28 mouse cellular contexts compared by ENCODE assay signal in genomic region chr12:72750606-72751005, GRCm38 (mm10). TPM values are rescaled to one million over a fixed set of nuclear protein-coding genes. Genes with fewer than 3 reads are reported as not detected.
DNase-seq lines count a peak whose midpoint lies in the region; ATAC-seq lines count a peak whose summit lies in the region.
"Had no signal": no experiment of that assay in that cellular context is flagged by ENCODE, and none has a peak within 500 bp of the region (broad histone marks: within the 10 kb centered on the region; RNA-seq: fewer than 3 reads in every experiment).

No protein-coding gene starts in this region.

- WGBS in heart, embryonic 11.5 days (ENCODE audit: insufficient replicate concordance): 54% methylated on average over 2 of the region's 2 CpGs
- 83% methylated on average over 2 of the region's 2 CpGs for WGBS in hindbrain, embryonic 10.5 days

- H3K27me3 ChIP-seq in heart, embryonic 11.5 days (ENCODE audit: control insufficient read depth, insufficient read depth, low read length): no peaks in the 10 kb centered on the region
- no peaks in the 10 kb centered on the region for H3K27me3 ChIP-seq in hindbrain, embryonic 10.5 days (ENCODE audit: insufficient read depth, poor library complexity, severe bottlenecking)
- H3K27me3 ChIP-seq: CH12.LX; embryonic facial prominence, embryonic 13.5 days; forebrain, embryonic 12.5 days; hindbrain, embryonic 12.5 days; kidney, embryonic 15.5 days; Patski; stomach, embryonic 15.5 days had no signal

- intact Hi-C loops in heart, postnatal 10 days (cut with DNase I): no loop called here

- no peak overlapping the region for H3K4me2 ChIP-seq in heart, embryonic 11.5 days
- H3K4me2 ChIP-seq: embryonic facial prominence, embryonic 13.5 days; forebrain, embryonic 12.5 days; hindbrain, embryonic 12.5 days; kidney, embryonic 15.5 days; liver, embryonic 11.5 days; midbrain, embryonic 11.5 days; stomach, embryonic 15.5 days had no signal

- no peaks in the 10 kb centered on the region for H3K36me3 ChIP-seq in heart, embryonic 11.5 days (ENCODE audit: control insufficient read depth, insufficient read depth, low read length)
- H3K36me3 ChIP-seq in hindbrain, embryonic 10.5 days: no peaks in the 10 kb centered on the region
- H3K36me3 ChIP-seq: embryonic facial prominence, embryonic 13.5 days; forebrain, embryonic 12.5 days; G1E; hindbrain, embryonic 12.5 days; kidney, embryonic 15.5 days; limb, embryonic 10.5 days; stomach, embryonic 15.5 days had no signal

- peak overlapping the region; percentile 16; the same call in 1 of the 2 replicates for H3K27ac ChIP-seq in heart, embryonic 11.5 days (ENCODE audit: low read depth, low read length)
- no peak overlapping the region for H3K27ac ChIP-seq in hindbrain, embryonic 10.5 days
- H3K27ac ChIP-seq: embryonic facial prominence, embryonic 13.5 days; forebrain, embryonic 12.5 days; hindbrain, embryonic 12.5 days; kidney, embryonic 15.5 days; limb, embryonic 10.5 days; stomach, embryonic 15.5 days had no signal

- no peaks in the 10 kb centered on the region for H3K9me3 ChIP-seq in heart, embryonic 11.5 days (replicated peaks; ENCODE audit: control insufficient read depth, low read length)
- H3K9me3 ChIP-seq in hindbrain, embryonic 10.5 days: no peaks in the 10 kb centered on the region
- H3K9me3 ChIP-seq: embryonic facial prominence, embryonic 13.5 days; forebrain, embryonic 12.5 days; G1E; hindbrain, embryonic 12.5 days; kidney, embryonic 15.5 days; limb, embryonic 10.5 days; stomach, embryonic 15.5 days had no signal

- H3K4me3 ChIP-seq in heart, embryonic 11.5 days (ENCODE audit: low read depth, low read length): no peak overlapping the region
- H3K4me3 ChIP-seq in hindbrain, embryonic 10.5 days: no peak overlapping the region
- H3K4me3 ChIP-seq: embryonic facial prominence, embryonic 13.5 days; erythroblast, embryonic 14.5 days; forebrain, embryonic 12.5 days; hindbrain, embryonic 12.5 days; kidney, embryonic 15.5 days; limb, embryonic 10.5 days; stomach, embryonic 15.5 days had no signal

- H3K9ac ChIP-seq in heart, embryonic 11.5 days (ENCODE audit: low read depth, low read length): no peak overlapping the region
- H3K9ac ChIP-seq: embryonic facial prominence, embryonic 13.5 days; forebrain, embryonic 12.5 days; hindbrain, embryonic 12.5 days; kidney, embryonic 15.5 days; liver, postnatal 0 days; stomach, embryonic 15.5 days had no signal

- no peak for ATAC-seq in heart, embryonic 11.5 days (replicated peaks; ENCODE audit: insufficient number of reproducible peaks, low FRiP score, low TSS enrichment)
- ATAC-seq: intestine, postnatal 0 days; liver, postnatal 0 days; lung, postnatal 0 days; Patski had no signal

- 0 out of 2 replicates have a peak, but pooled peaks cover 6% of the 10 kb centered on the region for H3K4me1 ChIP-seq in heart, embryonic 11.5 days (ENCODE audit: control insufficient read depth, insufficient read depth, low read length)
- H3K4me1 ChIP-seq in hindbrain, embryonic 10.5 days (replicated peaks): no peaks in the 10 kb centered on the region; the same call in 1 of the 2 replicates
- H3K4me1 ChIP-seq: hindbrain, embryonic 12.5 days; kidney, embryonic 15.5 days; stomach, embryonic 15.5 days had no signal

- peak; percentile 52 for DNase-seq in adrenal gland, postnatal 14 days
- DNase-seq in adrenal gland, adult 18-20 months (ENCODE audit: low spot score in 2 of 2): no peak
- DNase-seq in adrenal gland, postnatal 36 days: peak; percentile 58 to 61
- peak; percentile 46 to 61 for DNase-seq in heart, postnatal 10 days
- no peak for DNase-seq in thymus, postnatal 14 days
- no peak for DNase-seq in layer of hippocampus, postnatal 25 days (ENCODE audit: extremely low spot score in 1 of 2, low spot score in 1 of 2)
- no peak for DNase-seq in hindbrain, embryonic 10.5 days (ENCODE audit: low spot score)
- DNase-seq: B cell, adult 2 months; cerebellum, adult 8-10 months; cerebellum, postnatal 36 days; embryo, embryonic 11 days; liver, postnatal 0 days; thymus, postnatal 36 days had no signal

RNA-seq across cellular contexts. Expression of gene Ppm1a, which starts 6.6 kb away (rescaled TPM):
- 244 and 247 TPM in 2 replicates for total RNA-seq in adrenal gland, postnatal 14 days (2021)
- 100 to 1,000 TPM; 235 to 281 TPM for total RNA-seq in adrenal gland, adult 18-20 months (2021)
- 100 to 1,000 TPM; 276 to 324 TPM for total RNA-seq in adrenal gland, postnatal 36 days (2021)
- polyA plus RNA-seq in heart, embryonic 11.5 days (2014; fragmentation: Nextera tagmentation; extraction: Ambion mirVana): 47.7 and 51.2 TPM in 2 replicates
- total RNA-seq in heart, postnatal 10 days (2021): 100 to 1,000 TPM; 228 to 234 TPM
- total RNA-seq in layer of hippocampus, postnatal 25 days (2021): 100 to 1,000 TPM; 236 to 251 TPM
- 43.9 and 54.3 TPM in 2 replicates for polyA plus RNA-seq in hindbrain, embryonic 10.5 days (2016; fragmentation: Nextera tagmentation; extraction: Ambion mirVana)

Comparison
In these comparisons a context has a peak if more than half of its experiments do, and no peak if none do; other contexts are left out.
1. DNase-seq: peak in adrenal gland, postnatal 14 days (single experiment), adrenal gland, postnatal 36 days (2 of 2) and heart, postnatal 10 days (2 of 2); none in adrenal gland, adult 18-20 months (0 of 2), thymus, postnatal 14 days (single experiment), layer of hippocampus, postnatal 25 days (0 of 2) and hindbrain, embryonic 10.5 days (single experiment).